Mouse (Mus musculus): ENCODE results near the gene Sppl2b.

Sppl2b gene

DNA sequence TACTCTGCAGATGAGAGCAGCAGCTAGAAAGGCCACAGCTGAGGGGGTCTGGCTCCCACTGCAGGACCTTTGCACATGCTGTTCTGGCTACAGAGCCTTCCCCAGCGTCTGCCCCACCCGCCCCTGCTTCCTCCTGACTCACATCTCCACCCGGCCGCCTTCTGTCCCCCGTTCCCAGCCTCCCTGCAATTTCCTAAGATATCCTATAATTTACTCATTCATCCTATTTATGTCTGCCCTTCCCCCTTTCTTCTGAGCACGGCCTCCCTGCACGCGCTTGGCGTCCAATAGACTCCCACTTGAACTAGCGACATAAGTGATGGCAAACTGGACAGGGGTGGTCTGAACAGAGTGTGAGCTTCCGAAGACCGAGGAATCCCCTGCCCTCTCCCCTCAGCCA is 9.3 kb upstream of the Sppl2b start:
- no peak for DNase-seq (ENCODE audit: low spot score)

DNA sequence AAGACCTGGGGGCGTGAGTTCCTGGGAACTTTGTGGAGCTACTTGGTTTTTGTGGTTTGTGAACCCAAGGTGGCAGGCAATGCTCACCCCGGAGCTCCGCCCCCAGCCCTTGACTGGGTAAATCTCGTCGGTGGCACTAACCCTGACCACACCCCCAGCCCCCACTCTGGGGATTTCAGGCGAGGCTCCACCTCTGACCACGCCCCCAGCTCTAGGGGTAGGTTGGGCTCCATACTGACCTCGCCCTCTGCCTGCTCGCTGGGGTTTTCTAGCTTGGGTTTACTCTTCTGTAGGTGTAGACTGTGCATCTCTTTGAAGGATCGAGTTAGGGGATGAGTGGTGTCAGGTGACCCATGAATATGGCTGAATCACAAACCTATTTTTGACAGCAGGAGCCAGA is 6.5 kb upstream of the Sppl2b start:
- no peak for DNase-seq (ENCODE audit: low spot score)

DNA sequence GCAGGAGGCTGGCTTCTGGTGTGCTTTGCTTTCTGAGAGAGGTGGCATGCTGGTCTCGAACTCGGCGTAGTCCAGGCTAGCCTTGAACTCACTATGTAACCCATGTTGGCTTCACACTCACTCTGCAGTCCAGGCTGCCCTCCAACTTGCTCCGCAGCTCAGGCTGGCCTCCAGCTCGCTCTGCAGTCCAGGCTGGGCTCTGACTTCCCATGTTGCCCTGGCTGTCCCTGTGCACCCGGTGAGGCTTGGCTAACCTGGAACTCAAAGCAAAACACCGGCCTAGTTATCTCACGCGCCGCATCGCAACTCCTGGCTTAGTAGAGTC is 636 bp downstream of the Sppl2b start:
- DNase-seq (ENCODE audit: low spot score) = no peak

DNA sequence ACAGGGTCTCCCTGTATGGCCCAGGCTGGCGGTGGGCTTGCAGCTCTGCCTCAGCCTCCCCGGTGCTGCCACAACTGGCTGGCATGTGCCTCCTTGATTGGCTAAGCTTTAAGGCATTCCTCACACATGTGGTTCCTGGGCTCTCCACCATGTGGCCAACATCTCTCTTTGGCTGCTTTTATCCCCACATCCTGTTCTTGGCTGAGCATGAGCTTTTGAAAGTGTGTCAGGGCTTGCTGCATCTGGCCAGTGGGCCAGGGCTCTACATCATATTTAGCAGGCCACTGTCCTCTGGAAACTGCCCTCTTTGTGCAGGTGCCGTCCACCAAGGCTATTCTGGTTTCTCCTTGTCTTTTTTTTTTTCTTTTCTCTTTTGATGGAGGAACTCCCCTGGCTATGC is 1.2 kb downstream of the Sppl2b start:
- DNase-seq (ENCODE audit: low spot score) = no peak

DNA sequence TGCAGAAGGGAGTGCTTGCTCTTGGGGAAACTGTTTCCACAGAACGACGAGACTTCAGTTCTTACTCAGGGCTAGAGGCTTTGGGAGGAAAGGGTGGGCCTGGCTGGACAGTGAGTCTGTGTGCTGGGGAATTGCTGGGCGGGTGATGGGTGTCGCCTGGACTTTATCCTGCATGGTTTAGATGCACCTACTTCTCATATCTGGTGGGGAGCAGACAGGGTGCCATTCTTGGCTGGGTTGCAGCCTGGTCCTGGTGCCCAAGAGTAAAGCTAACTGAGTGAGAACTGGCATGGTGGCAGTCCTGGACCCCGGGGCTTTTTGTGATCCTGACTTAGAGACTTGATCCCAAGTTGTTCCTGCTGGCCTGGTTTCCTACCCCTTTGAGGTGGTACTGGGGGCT is 1.8 kb downstream of the Sppl2b start:
- DNase-seq (ENCODE audit: low spot score) = no peak

DNA sequence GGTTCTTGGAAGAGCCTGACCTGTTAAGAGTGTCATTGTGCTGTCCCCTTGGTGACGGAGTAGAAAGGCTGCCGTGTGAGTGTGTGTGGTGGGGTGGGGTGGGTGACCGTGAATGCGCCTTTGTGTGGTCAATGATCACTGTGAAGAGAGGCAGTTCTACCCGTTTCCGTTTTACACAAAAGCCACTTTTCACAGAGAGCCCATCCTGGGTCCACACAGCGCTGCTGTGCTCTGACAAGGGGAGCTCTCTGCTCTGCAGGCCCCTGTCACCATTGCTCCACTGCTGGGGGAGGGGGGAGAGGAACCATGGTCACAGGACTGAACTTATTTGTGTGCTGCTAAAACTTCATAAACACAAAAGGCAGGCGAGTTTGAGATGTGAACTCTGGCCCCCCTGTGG is 2.3 kb downstream of the Sppl2b start:
- no peak for DNase-seq (ENCODE audit: low spot score)

DNA sequence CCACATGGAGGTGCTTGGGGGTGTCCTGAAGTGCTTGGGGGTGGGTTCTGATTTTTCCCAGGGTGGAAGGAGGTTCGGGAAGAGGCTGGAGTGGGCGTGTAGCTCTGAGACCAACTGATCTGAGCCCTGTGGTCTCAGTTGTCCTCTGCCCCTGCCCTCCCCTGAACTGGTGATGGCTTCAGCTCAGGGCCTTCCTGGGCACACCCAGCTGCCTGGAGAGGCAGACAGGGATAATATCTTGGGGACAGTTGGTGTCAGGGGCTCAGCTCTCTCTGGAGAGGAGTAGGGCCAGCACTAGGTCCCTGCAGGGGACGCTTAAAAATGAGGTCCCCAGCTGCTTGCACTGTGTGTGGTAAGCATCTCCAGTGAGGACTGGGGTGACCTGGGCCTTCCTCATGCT is 2.8 kb downstream of the Sppl2b start:
- DNase-seq (ENCODE audit: low spot score) = no peak

DNA sequence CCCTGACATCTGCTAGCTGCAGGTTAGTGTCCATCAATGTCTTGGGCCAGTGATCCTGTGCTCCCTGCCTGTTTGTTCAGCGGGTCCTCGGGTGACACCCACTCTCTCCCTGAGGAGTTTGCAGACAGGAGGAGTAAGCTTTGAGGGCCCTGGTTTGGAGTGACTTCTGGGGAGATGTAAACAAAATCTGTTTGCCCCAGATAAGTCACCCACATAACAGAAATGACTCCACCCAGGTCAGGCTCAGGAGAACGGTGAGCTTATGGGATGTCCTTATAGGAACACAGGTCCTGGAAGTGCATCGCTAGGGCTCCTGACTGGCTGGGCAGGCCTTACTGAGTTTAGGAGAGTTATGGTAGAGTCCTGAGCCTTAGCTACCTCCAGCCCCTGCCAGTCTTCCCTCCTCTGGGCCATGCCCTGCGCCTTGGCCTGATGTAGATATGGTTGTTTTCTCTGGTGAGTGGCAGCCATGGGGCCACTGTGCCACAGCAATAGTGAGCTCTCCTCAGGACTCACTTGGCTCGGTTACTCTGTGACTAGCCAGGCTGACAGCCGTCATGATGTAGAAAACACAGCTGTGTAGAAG is 3.4 kb downstream of the Sppl2b start:
- DNase-seq (ENCODE audit: low spot score) = no peak

DNA sequence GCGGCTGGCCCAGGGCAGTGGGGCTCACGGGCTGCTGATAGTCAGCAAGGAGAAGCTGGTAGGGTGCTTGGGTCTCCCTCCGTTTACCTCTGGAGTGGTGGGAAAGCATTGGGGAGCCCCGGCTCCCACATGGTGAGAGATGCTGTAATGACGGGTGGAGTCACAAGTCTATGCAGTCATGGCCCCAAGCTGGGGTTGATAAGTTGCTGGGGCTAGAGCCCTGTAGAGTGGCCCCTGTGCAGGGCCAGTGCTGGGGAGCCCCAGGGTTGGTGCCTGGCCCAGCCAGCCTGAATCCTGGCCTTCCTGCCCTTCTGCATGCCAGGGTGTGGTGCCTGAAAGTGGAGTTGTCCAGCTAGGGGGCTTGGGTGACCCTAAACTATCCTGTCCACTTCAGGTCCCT is 7.2 kb downstream of the Sppl2b start:
- no peak for DNase-seq (ENCODE audit: low spot score)

DNA sequence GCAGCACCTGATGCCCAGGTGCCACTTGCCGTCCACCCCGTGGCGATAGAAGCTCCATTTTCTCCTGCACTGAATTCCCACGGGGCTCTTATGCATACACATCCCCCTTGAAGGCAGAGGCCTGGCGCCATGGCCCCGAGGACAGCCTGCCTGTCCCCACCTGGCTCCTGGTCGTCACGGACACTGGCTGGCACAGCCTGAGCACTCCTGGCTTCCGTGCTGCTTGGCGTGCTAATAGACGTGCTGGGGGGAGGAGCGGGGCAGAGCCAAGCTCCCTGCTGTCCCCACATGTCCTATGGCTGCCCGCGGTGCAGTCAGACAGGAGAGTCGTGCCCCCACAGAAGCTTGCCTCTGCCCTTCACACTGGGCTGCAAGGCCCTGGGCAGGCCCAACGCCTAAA is 9.4 kb downstream of the Sppl2b start:
- DNase-seq (ENCODE audit: low spot score) = no peak

DNA sequence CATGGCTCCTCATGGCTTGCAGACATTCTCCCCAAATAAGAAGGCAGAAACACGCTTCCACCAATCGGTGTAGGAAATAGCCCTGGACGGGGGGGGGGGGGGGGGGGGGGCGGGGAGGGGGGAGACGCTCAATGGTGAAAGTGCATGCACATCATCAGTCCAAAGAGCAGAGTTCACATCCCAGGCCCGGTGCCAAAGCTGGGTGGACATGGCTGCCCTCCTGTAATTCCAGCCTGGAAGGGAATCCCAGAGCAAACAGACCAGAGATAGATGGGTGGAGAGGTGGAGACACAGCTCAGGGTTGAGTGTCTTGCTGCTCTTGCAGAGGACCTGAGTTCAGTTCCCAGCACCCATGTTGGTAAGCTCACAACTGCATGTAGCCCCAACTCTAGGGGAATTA is 15.9 kb downstream of the Sppl2b start:
- DNase-seq (ENCODE audit: low spot score) = no peak

DNA sequence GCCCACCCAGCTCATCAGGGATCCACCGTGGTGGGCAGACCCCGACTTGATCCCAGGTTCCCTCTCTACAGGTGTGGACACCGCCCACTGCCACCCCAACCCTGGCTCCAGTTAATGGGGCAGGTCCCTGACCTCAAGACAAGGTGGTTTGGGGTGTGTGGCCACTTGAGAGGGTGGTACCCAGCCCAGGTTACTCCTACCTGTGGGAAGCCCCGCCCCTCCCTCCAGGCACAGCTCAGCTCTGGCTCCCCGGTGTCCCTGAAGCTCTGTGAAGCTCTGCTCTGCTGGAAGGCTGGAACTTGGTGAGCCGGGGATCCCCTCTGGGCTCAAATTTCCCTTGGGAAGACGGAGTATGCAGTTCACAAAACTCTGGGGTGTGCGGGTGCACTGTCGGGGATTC is 16.5 kb downstream of the Sppl2b start, which contains the start of gene Tmprss9:
Gene Tmprss9, plus strand, starts transcription at position 268 of the 400 bp plus-strand sequence.
- DNase-seq (ENCODE audit: low spot score) = no peak

DNA sequence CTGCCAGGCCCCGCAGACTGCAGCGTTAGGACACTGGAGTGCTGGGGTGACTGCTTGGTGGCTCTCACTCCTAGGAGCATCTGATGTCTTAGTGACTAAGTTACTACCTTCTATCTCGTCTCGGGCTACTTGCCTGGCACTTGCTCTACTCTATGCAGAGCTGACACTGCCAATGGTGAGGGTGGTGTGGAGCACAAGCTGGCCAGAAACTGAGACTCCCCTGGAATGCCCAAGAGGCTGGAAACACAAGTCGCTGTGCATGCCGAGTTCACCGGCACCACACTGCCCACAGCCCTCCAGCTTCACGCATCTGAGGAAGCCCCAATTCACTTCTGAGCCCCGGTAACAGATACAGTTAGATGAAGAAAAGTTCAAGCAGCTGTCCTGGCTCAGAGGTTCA is 19.0 kb downstream of the Sppl2b start:
- no peak for DNase-seq (ENCODE audit: low spot score)

DNA sequence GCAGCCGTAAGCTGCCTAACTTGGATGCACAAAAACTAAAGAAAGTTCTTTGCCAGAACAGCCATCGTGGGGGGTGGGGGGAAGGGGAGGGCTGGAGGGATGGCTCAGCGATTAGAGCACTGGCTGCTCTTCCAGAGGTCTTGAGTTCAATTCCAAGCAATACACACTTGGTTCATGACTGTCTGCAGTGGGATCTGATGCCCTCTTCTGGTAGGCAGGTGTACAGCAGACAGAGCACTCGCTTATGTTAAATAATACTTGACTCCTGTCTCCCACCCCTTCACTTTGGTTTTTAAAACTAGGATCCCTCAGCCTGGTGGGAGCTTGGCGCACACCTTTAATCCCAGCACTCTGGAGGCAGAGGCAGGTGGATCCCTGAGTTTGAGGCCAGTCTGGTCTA is 21.0 kb downstream of the Sppl2b start:
- no peak for DNase-seq (ENCODE audit: low spot score)

DNA sequence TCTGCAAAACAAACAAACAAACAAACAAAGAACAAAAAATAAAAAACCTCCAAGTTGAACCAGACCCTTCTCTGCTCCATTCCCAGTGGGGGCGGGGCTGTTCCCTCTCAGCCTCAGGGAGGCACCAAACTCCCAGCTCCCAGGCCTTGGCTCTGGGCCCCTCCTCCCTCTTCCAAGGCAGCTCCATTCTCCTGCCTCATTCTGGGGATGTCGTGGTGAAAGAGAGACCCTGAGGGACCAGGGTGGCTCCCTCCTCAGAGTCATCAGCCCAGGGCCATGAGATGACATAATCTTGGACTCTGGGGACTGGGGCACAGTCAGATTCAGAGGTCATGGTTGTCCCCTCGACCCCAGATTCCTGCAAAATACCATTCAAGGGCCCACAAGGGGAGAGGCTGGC is 21.5 kb downstream of the Sppl2b start:
- DNase-seq (ENCODE audit: low spot score) = no peak

DNA sequence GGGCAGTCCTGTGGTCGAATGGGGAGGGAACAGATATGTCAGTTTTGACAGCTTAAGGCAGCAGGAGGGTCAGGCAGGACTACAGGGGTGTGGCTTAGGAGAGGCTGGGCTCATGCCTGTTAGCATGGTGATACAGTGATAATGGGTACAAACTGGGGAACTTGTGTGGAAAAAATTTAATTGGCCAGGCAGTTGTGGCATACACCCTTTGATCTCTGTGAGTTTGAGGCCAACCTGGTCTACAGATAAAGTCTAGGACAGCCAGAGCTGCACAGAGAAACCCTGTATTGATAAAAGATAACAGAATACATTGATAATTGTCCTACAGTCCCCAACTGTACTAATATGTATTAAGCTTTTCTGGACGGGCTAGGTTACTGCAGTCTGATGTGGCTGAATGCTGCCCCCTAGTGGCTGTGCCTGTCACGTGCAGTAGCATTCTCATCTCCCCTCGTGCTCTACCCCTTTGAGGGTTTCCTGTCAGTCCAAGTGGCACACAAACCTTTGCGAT is 25.1 kb downstream of the Sppl2b start:
- DNase-seq (ENCODE audit: low spot score) = no peak

DNA sequence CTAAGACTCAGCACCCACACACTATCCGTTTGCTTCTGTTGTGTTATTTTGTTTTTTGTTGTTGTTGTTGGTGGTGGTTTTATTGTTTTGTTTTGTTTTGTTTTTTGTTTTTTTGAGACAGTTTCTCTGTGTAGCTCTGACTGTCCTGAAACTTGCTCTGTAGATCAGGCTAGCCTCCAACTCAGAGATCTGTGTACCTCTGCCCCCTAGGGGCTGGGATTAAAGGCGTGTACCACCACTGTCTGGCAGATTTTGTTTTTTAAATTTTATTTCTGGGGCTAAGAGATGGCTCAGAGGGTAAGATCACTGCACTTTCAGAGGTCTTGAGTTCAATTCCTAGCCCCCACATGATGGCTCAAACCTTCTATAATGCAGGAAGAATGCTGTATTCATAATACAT is 25.8 kb downstream of the Sppl2b start:
- DNase-seq (ENCODE audit: low spot score) = no peak

DNA sequence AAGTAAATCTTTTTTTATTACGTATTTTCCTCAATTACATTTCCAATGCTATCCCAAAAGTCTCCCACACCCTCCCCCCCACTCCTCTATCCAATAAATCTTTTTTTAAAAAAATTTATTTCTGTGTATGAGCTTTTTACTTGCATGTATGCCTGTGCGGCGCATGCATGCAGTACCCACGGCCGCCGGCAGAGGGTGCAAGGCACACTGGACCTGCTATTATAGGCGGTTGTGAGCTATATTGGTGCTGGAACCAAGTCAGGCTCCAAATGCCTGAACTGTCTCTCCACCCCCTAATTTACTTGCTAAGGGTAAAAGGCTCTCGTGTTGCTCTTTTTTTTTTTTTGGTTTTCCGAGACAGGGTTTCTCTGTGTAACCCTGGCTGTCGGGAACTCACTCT is 26.2 kb downstream of the Sppl2b start:
- no peak for DNase-seq (ENCODE audit: low spot score)

DNA sequence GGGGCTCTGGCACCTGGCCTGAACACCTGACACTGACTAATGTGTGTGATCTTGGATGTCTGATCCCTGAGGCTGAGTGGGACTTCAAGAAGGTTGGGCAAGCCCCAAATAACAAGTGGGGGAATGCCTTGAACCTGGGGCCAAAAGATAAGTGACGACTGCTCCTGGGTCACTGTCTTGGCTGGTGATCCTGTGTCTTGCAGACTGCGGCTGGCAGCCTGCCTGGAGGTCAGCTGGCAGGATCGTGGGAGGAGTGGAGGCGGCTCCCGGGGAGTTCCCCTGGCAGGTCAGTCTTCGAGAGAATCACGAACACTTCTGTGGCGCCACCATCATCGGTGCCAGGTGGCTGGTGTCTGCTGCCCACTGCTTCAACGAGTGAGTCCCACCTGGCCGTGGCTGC is 32.1 kb downstream of the Sppl2b start:
- no peak for DNase-seq (ENCODE audit: low spot score)

DNA sequence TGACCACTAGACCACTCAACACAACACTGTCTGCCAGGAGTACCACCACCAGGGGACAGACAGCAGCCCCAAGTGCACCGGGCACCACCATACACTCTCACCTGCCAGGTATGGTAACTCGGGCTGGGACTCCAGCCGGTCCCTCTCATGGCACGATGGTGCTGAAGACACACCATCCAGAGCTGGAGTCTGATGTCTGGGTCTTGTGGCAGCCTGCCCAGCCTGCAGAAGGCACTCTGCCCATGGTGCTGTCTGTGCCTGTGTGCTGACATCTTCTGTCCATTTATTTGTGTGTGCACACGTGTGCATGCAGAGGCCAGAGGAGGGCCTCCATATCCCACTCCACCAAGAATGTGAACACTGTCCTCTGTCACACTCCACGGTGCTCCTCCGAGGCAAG is 40.0 kb downstream of the Sppl2b start:
- no peak for DNase-seq (ENCODE audit: low spot score)

DNA sequence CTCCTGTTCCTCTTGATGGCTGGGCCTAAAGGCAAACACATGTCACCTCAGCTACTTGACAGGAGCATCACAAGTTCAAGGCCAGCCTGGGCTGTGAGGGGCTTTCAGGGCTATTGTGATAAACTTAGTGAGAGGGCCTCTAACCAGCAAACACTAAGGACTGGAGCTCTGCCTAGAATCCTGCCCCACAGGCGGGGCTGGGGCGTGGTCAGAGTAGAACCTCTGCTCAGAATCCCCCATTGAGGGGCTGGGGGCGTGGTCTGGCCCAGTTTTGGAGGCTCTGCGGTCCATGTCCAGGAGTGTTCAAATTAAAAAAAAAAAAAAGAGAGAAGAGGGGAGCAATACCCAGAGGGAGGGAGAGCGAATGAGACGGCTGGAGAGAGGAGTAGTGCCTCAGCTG is 40.6 kb downstream of the Sppl2b start:
- DNase-seq (ENCODE audit: low spot score) = no peak

DNA sequence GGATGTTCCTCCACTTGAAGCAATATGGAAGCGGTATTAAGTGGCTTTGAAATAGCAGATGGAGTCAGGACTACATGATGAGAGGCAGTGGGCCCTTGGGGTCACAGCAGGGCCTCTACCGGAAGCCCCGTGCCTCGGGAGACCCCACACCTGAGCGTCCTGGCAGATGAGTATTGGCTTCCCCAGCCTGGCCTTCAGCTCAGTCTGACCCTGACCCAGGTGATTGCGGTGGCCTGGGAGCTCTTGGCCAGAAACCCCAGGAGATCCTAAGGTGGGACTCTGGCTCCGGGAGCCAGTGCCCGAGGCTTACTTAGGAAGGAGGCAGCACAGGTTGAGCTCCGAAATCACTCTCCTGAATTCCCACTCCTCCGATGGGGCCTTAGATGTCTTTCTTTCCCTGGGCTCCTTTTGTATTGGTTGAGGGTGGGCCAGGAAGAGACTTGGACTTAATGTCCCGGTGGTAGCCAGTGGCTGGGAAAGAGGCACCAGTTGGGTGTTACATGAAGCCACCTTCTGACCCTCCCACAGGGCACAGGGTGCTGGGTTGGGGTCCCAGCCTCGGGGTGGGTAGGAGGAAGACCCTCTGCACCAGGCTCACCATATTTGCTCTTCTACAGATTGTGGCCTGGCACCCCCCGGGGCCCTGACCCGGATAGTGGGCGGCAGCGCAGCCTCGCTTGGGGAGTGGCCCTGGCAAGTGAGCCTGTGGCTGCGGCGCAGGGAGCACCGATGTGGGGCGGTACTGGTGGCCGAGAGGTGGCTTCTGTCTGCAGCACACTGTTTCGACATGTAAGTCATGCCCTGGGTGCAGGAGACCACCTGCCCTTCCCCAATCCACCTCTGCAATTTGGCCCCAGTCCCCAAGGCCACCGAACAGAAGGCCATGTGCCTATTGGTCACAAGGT is 41.8 kb downstream of the Sppl2b start:
- DNase-seq (ENCODE audit: low spot score) = no peak

DNA sequence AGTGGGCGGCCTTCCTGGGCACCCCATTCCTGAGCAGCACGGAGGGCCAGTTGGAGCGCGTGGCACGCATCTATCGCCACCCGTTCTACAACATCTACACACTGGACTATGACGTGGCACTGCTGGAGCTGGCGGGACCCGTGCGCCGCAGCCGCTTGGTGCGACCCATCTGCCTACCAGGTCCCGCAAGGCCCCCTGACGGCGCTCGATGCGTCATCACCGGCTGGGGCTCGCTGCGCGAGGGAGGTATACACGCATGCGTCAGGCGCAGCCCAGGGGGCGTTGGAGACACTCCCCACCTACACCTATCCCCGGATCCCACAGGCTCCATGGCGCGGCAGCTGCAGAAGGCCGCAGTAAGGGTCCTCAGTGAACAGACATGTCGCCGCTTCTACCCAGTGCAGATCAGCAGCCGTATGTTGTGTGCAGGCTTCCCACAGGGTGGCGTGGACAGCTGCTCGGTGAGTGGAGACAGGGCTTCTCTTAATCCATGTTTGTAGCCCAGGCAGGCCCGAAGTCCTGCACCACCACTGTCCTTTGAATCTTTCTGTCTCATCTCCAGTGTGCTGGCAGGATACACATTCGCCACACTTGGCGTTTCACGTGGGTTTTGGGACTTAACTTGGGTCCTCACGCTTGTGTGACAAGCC is 42.9 kb downstream of the Sppl2b start:
- no peak for DNase-seq (ENCODE audit: low spot score)

Measured in urinary bladder, postnatal 10 days (tissue).